Mouse (Mus musculus) testis, adult 2 months (tissue): ENCODE data around the gene Ccr9.

Experiments
- CTCF ChIP-seq: fragments of 200-500 bp; IDR thresholded peaks from 2 replicates; pipeline ENCODE4 v1.5.1; 2012; ENCODE audit warnings: low read depth, mild to moderate bottlenecking, inconsistent platforms, low read length, moderate library complexity; ENCODE audit not compliant: control insufficient read depth, insufficient read depth, insufficient replicate concordance
- POLR2A ChIP-seq: fragments of 200-500 bp; IDR thresholded peaks from 2 replicates; pipeline ENCODE4 v1.6.1; 2012; ENCODE audit warnings: low read depth, mild to moderate bottlenecking, inconsistent platforms, low read length, moderate library complexity; ENCODE audit not compliant: control insufficient read depth

DNA sequence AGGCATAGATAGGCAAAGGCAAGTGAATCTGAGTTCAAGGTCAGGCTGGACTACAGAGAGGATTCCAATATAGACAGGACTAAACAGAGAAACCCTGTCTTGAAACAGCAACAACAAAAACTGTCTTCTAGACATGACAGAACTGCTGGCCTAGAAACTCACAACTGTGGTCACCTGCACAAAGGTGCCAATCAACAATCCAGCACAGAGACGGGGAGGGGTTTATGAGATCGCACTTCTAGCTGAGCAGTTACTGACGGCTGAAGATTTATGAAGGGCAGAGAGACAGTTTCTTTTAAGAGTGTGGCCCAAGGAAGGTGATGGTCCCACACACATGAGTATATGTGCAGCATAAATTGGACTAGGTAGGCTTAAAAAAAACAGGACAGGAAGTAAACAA, 38.1 kb downstream of the Ccr9 start:
- TF ChIP-seq CTCF (no peak), POLR2A (no peak)
